Mouse (Mus musculus): ENCODE measurements around the gene Ehmt1. TPM values are rescaled to one million over a fixed set of nuclear protein-coding genes. Genes with fewer than 3 reads are reported as not detected.

Ehmt1 gene
- polyA plus RNA-seq, 1 experiment = 32.9 TPM

DNA sequence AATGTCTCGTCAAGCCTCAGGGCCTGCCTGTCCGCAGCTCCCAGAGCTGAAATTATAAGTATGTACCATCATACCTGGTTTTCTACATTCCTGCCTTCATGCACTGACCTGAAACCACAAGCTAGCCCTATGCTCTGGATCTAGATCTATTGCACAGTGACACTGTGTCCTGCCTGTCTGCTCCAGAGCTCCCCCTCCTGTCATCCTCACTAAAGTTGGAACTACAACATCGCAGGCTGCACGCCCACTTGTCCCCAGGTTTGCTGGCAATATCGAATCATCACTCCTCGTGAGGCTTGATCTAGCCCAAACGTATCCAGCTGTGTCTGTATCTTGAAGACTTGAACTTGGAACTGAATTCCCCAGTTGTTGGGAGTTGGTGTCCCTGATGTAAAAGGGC is 144.6 kb downstream of the Ehmt1 start:
- TF ChIP-seq POLR2A (IDR thresholded peaks at IDR 0.05; ENCODE audit: borderline replicate concordance, low read depth, low read length) (no peak), CTCF (IDR thresholded peaks at IDR 0.05; ENCODE audit: low read depth, low read length) (no peak)
- Histone ChIP-seq H3K4me1 (ENCODE audit: control insufficient read depth, insufficient read depth, low read length) (peaks cover 33% of the 10 kb centered on the region), H3K4me3 (ENCODE audit: insufficient read depth, low read length) (no peak overlapping the region)

GRCm38 (mm10) chr2:24770861-24771260 is 148.6 kb downstream of the Ehmt1 start:
- no peak overlapping the region for H3K4me3 ChIP-seq (ENCODE audit: insufficient read depth, low read length)
- H3K27ac ChIP-seq (ENCODE audit: insufficient read depth, low read depth, low read length) = no peak overlapping the region
- TF ChIP-seq POLR2A (IDR thresholded peaks at IDR 0.05; ENCODE audit: borderline replicate concordance, low read depth, low read length) (no peak), CTCF (IDR thresholded peaks at IDR 0.05; ENCODE audit: low read depth, low read length) (no peak)
- H3K4me1 ChIP-seq (ENCODE audit: control insufficient read depth, insufficient read depth, low read length) = peaks cover 23% of the 10 kb centered on the region

More for the DNA sequence above, 144.6 kb downstream of the Ehmt1 start:
- no peak overlapping the region for H3K27ac ChIP-seq (ENCODE audit: insufficient read depth, low read depth, low read length)

- Histone ChIP-seq H3K4me1 (ENCODE audit: control insufficient read depth, insufficient read depth, low read length) (peaks cover 14% of the 10 kb centered on the region), H3K27ac (ENCODE audit: insufficient read depth, low read depth, low read length) (no peak within 1 kb of the TSS), H3K4me3 (ENCODE audit: insufficient read depth, low read length) (peak within 1 kb of the TSS; percentile 76)
- TF ChIP-seq CTCF (IDR thresholded peaks at IDR 0.05; ENCODE audit: low read depth, low read length) (no peak), POLR2A (IDR thresholded peaks at IDR 0.05; ENCODE audit: borderline replicate concordance, low read depth, low read length) (no peak)
Measured at GRCm38 (mm10) chr2:24763115-24763557, 156.3 kb downstream of the Ehmt1 start, which contains the start of gene Cacna1b. Gene Cacna1b (minus strand): TSS chr2:24763152.

GRCm38 (mm10) chr2:24762446-24762960 is 156.9 kb downstream of the Ehmt1 start:
- TF ChIP-seq CTCF (IDR thresholded peaks at IDR 0.05; ENCODE audit: low read depth, low read length) (no peak), POLR2A (IDR thresholded peaks at IDR 0.05; ENCODE audit: borderline replicate concordance, low read depth, low read length) (no peak)
- no peak overlapping the region for H3K27ac ChIP-seq (ENCODE audit: insufficient read depth, low read depth, low read length)
- peaks cover 16% of the 10 kb centered on the region for H3K4me1 ChIP-seq (ENCODE audit: control insufficient read depth, insufficient read depth, low read length)
- H3K4me3 ChIP-seq (ENCODE audit: insufficient read depth, low read length) = peak overlapping the region; percentile 76

GRCm38 (mm10) chr2:24761923-24762445 is 157.4 kb downstream of the Ehmt1 start:
- no peak overlapping the region for H3K27ac ChIP-seq (ENCODE audit: insufficient read depth, low read depth, low read length)
- no peak for TF ChIP-seq POLR2A (IDR thresholded peaks at IDR 0.05; ENCODE audit: borderline replicate concordance, low read depth, low read length)
- no peak for TF ChIP-seq CTCF (IDR thresholded peaks at IDR 0.05; ENCODE audit: low read depth, low read length)
- peak overlapping the region; percentile 76 for H3K4me3 ChIP-seq (ENCODE audit: insufficient read depth, low read length)
- peaks cover 21% of the 10 kb centered on the region for H3K4me1 ChIP-seq (ENCODE audit: control insufficient read depth, insufficient read depth, low read length)

GRCm38 (mm10) chr2:24755276-24755675 is 164.1 kb downstream of the Ehmt1 start:
- Histone ChIP-seq H3K4me3 (ENCODE audit: insufficient read depth, low read length) (no peak overlapping the region), H3K27ac (ENCODE audit: insufficient read depth, low read depth, low read length) (no peak overlapping the region), H3K4me1 (ENCODE audit: control insufficient read depth, insufficient read depth, low read length) (peaks cover 10% of the 10 kb centered on the region)
- TF ChIP-seq CTCF (IDR thresholded peaks at IDR 0.05; ENCODE audit: low read depth, low read length) (peak; percentile 94), POLR2A (IDR thresholded peaks at IDR 0.05; ENCODE audit: borderline replicate concordance, low read depth, low read length) (no peak)

GRCm38 (mm10) chr2:24752599-24752998 is 166.8 kb downstream of the Ehmt1 start:
- TF ChIP-seq CTCF (IDR thresholded peaks at IDR 0.05; ENCODE audit: low read depth, low read length) = no peak
- no peak for TF ChIP-seq POLR2A (IDR thresholded peaks at IDR 0.05; ENCODE audit: borderline replicate concordance, low read depth, low read length)
- Histone ChIP-seq H3K4me3 (ENCODE audit: insufficient read depth, low read length) (no peak overlapping the region), H3K4me1 (ENCODE audit: control insufficient read depth, insufficient read depth, low read length) (peaks cover 8% of the 10 kb centered on the region), H3K27ac (ENCODE audit: insufficient read depth, low read depth, low read length) (no peak overlapping the region)

GRCm38 (mm10) chr2:24750051-24750450 is 169.4 kb downstream of the Ehmt1 start:
- Histone ChIP-seq H3K4me1 (ENCODE audit: control insufficient read depth, insufficient read depth, low read length) (peaks cover 4% of the 10 kb centered on the region), H3K27ac (ENCODE audit: insufficient read depth, low read depth, low read length) (no peak overlapping the region), H3K4me3 (ENCODE audit: insufficient read depth, low read length) (no peak overlapping the region)
- TF ChIP-seq POLR2A (IDR thresholded peaks at IDR 0.05; ENCODE audit: borderline replicate concordance, low read depth, low read length) (no peak), CTCF (IDR thresholded peaks at IDR 0.05; ENCODE audit: low read depth, low read length) (no peak)

GRCm38 (mm10) chr2:24747878-24748277 is 171.5 kb downstream of the Ehmt1 start:
- no peak overlapping the region for H3K4me3 ChIP-seq (ENCODE audit: insufficient read depth, low read length)
- no peak for TF ChIP-seq CTCF (IDR thresholded peaks at IDR 0.05; ENCODE audit: low read depth, low read length)
- TF ChIP-seq POLR2A (IDR thresholded peaks at IDR 0.05; ENCODE audit: borderline replicate concordance, low read depth, low read length) = no peak
- no peak overlapping the region for H3K27ac ChIP-seq (ENCODE audit: insufficient read depth, low read depth, low read length)
- H3K4me1 ChIP-seq (ENCODE audit: control insufficient read depth, insufficient read depth, low read length) = peaks cover 7% of the 10 kb centered on the region

Other genes with a start within 250 kb of the Ehmt1 start
- 0.16 and 0.52 TPM in 2 replicates for gene Cacna1b, start 156.5 kb downstream of the Ehmt1 start, polyA plus RNA-seq (2012; ENCODE audit: insufficient read depth, insufficient read length, missing spikeins)
- gene Arrdc1, start 15.6 kb upstream of the Ehmt1 start, polyA plus RNA-seq (2012; ENCODE audit: insufficient read depth, insufficient read length, missing spikeins) = 97.6 and 102 TPM in 2 replicates
- 6.5 and 7.6 TPM in 2 replicates for gene Zmynd19, start 30.2 kb upstream of the Ehmt1 start, polyA plus RNA-seq (2012; ENCODE audit: insufficient read depth, insufficient read length, missing spikeins)
- 8.2 and 8.7 TPM in 2 replicates for gene Dph7, start 42.8 kb upstream of the Ehmt1 start, polyA plus RNA-seq (2012; ENCODE audit: insufficient read depth, insufficient read length, missing spikeins)
- 30.9 and 31.6 TPM in 2 replicates for gene Mrpl41, start 55.5 kb upstream of the Ehmt1 start, polyA plus RNA-seq (2012; ENCODE audit: insufficient read depth, insufficient read length, missing spikeins)
- 184 and 202 TPM in 2 replicates for gene Pnpla7, start 56.4 kb upstream of the Ehmt1 start, polyA plus RNA-seq (2012; ENCODE audit: insufficient read depth, insufficient read length, missing spikeins)
- 14.4 and 18.0 TPM in 2 replicates for gene Nsmf, start 134.7 kb upstream of the Ehmt1 start, polyA plus RNA-seq (2012; ENCODE audit: insufficient read depth, insufficient read length, missing spikeins)
- not detected in 2 replicates for gene Entpd8, start 160.7 kb upstream of the Ehmt1 start, polyA plus RNA-seq (2012; ENCODE audit: insufficient read depth, insufficient read length, missing spikeins)
- not detected in 2 replicates for gene Noxa1, start 175.5 kb upstream of the Ehmt1 start, polyA plus RNA-seq (2012; ENCODE audit: insufficient read depth, insufficient read length, missing spikeins)